Mouse (Mus musculus) forebrain, embryonic 12.5 days (tissue): Measurements from ENCODE around the gene Avil. TPM values are rescaled to one million over a fixed set of nuclear protein-coding genes. Genes with fewer than 3 reads are reported as not detected.

Experiments
- ATAC-seq: fragments of 200-750 bp; cut with Nextera tagmentation; 2 replicates; pipeline ENCODE4 v1.8.0; 2017; ENCODE audit warnings: moderate TSS enrichment; ENCODE audit not compliant: low FRiP score
- H3K27ac ChIP-seq: fragments of 300-500 bp; sonication (generic); 2 replicates; pipeline ENCODE4 v1.5.1; 2016; ENCODE audit warnings: mild to moderate bottlenecking
- H3K27me3 ChIP-seq: fragments of 300-500 bp; sonication (generic); 2 replicates; pipeline ENCODE4 v1.6.1; 2016; ENCODE audit warnings: mild to moderate bottlenecking
- H3K36me3 ChIP-seq: fragments of 300-500 bp; sonication (generic); replicated peaks from 2 replicates; pipeline ENCODE4 v1.6.1; 2016; ENCODE audit warnings: mild to moderate bottlenecking
- H3K4me1 ChIP-seq: fragments of 300-500 bp; sonication (generic); 2 replicates; pipeline ENCODE4 v1.6.1; 2016
- H3K4me2 ChIP-seq: fragments of 300-500 bp; sonication (generic); 2 replicates; pipeline ENCODE4 v1.6.1; 2016; ENCODE audit warnings: mild to moderate bottlenecking, moderate library complexity
- H3K4me3 ChIP-seq: fragments of 300-500 bp; sonication (generic); replicated peaks from 2 replicates; pipeline ENCODE4 v1.5.1; 2016; ENCODE audit warnings: mild to moderate bottlenecking
- H3K9ac ChIP-seq: fragments of 300-500 bp; sonication (generic); 2 replicates; pipeline ENCODE4 v1.6.1; 2016; ENCODE audit warnings: mild to moderate bottlenecking
- H3K9me3 ChIP-seq: fragments of 300-500 bp; sonication (generic); 2 replicates; pipeline ENCODE4 v1.6.1; 2016
- WGBS: fragments of 180-500 bp; shearing (Covaris S2); methylation state at CpG from one replicate; pipeline ENCODE4 v1.1.7; 2016; 5-methylcytosine and 5-hydroxymethylcytosine counted together
- polyA plus RNA-seq: library from polyadenylated mRNA; unstranded; fragments of >200 nt; fragmentation: Nextera tagmentation; extraction: Ambion mirVana; gene quantifications from 2 replicates; pipeline ENCODE4 v1.2.1, GENCODE M21; 2016

Avil gene
- polyA plus RNA-seq, 1 experiment from 2014 or later = not detected

- Histone ChIP-seq H3K27ac (peak overlapping the region; percentile 50; the same call in 1 of the 2 replicates), H3K4me2 (peak overlapping the region; percentile 41), H3K4me3 (0 out of 2 replicates have a peak overlapping the region, but pooled peaks have one; percentile 7), H3K36me3 (no peaks in the 10 kb centered on the region), H3K9me3 (no peaks in the 10 kb centered on the region), H3K27me3 (peaks cover 14% of the 10 kb centered on the region; the same call in 1 of the 2 replicates), H3K4me1 (peaks cover 20% of the 10 kb centered on the region), H3K9ac (no peak overlapping the region)
- ATAC-seq = peak; percentile 87
- 7% methylated on average over 13 of the region's 13 CpGs for WGBS
Measured at GRCm38 (mm10) chr10:126972051-126972725, 28.3 kb upstream of the Avil start.

GRCm38 (mm10) chr10:126972988-126973387 is 27.5 kb upstream of the Avil start:
- no peaks in the 10 kb centered on the region for H3K36me3 ChIP-seq
- peaks cover 26% of the 10 kb centered on the region for H3K4me1 ChIP-seq
- peaks cover 17% of the 10 kb centered on the region; the same call in 1 of the 2 replicates for H3K27me3 ChIP-seq
- no peak for ATAC-seq
- no peak overlapping the region for H3K9ac ChIP-seq
- H3K4me2 ChIP-seq = no peak overlapping the region
- 25% methylated on average over 7 of the region's 7 CpGs for WGBS
- no peak overlapping the region for H3K27ac ChIP-seq
- H3K9me3 ChIP-seq = no peaks in the 10 kb centered on the region
- no peak overlapping the region for H3K4me3 ChIP-seq

GRCm38 (mm10) chr10:126975706-126976105 is 24.8 kb upstream of the Avil start:
- H3K4me3 ChIP-seq = no peak overlapping the region
- no peaks in the 10 kb centered on the region for H3K36me3 ChIP-seq
- peaks cover 36% of the 10 kb centered on the region for H3K4me1 ChIP-seq
- H3K27ac ChIP-seq = no peak overlapping the region
- no peak overlapping the region for H3K9ac ChIP-seq
- H3K27me3 ChIP-seq = peaks cover 16% of the 10 kb centered on the region; the same call in 1 of the 2 replicates
- no peak for ATAC-seq
- no peaks in the 10 kb centered on the region for H3K9me3 ChIP-seq
- WGBS = 88% methylated on average over 6 of the region's 6 CpGs
- no peak overlapping the region for H3K4me2 ChIP-seq

DNA sequence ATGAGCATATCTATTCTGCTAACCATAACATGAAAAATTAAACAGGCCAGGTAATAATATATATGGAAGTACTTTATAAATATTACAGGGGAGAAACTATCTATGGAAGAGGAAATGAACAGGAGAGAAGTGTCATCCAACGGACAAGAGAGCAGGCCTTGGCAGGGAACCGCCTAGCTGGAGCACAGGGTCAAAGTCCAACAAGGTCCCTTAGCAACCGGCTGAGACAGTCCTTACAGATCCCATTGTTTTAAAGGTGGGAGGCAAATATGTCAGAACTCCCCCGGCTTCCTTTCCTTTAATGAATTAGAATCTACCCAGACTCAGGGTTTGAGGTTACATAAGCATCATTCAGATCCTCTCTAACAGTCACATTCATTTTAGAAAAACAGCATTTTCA is 23.4 kb upstream of the Avil start:
- no peak overlapping the region for H3K4me2 ChIP-seq
- no peak for ATAC-seq
- H3K4me3 ChIP-seq = no peak overlapping the region
- H3K27ac ChIP-seq = no peak overlapping the region
- no peak overlapping the region for H3K9ac ChIP-seq
- H3K9me3 ChIP-seq = no peaks in the 10 kb centered on the region
- H3K36me3 ChIP-seq = no peaks in the 10 kb centered on the region
- H3K27me3 ChIP-seq = peaks cover 12% of the 10 kb centered on the region; the same call in 1 of the 2 replicates
- 54% methylated on average over 4 of the region's 4 CpGs for WGBS
- peaks cover 41% of the 10 kb centered on the region for H3K4me1 ChIP-seq

- WGBS = under 1% methylated on average over 56 of the region's 56 CpGs
- peaks cover 44% of the 10 kb centered on the region for H3K4me1 ChIP-seq
- H3K36me3 ChIP-seq = no peaks in the 10 kb centered on the region
Measured at GRCm38 (mm10) chr10:126978277-126978994, 22.1 kb upstream of the Avil start, which contains the start of gene Ctdsp2. Gene Ctdsp2 (plus strand): TSS chr10:126978717.

DNA sequence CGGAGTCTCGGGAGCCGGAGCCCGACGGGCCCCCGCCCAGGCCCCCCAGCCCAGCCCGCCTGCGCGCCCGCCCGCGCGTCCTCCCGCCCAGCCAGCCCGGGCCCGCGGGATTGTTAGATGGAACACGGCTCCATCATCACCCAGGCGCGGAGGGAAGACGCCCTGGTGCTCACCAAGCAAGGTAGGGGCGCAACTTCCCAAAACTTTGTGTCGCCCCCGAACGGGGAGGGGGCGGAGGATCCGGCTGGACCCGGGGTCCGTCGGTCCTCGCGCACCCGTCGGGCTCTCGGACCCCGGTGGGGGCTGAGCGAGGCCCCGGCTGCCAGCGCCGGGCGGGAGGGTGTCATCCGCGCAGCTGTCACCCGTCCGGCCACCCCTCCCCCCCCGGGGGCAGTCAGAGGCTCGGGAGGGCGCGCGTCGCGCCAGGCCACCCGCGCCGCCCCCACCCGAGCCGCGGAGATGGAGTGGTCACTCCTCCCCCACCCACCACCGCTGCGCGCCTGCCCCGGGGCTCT is 21.3 kb upstream of the Avil start:
- peak overlapping the region; percentile 95 for H3K4me2 ChIP-seq
- ATAC-seq = peak; percentile 5
- peak overlapping the region; percentile 100 for H3K4me3 ChIP-seq
- peak overlapping the region; percentile 100 for H3K27ac ChIP-seq
- no peaks in the 10 kb centered on the region for H3K9me3 ChIP-seq
- peaks cover 52% of the 10 kb centered on the region for H3K4me1 ChIP-seq
- no peaks in the 10 kb centered on the region for H3K36me3 ChIP-seq
- 2% methylated on average over 51 of the region's 62 CpGs for WGBS
- H3K9ac ChIP-seq = peak overlapping the region; percentile 99
- H3K27me3 ChIP-seq = peaks cover 7% of the 10 kb centered on the region; the same call in 1 of the 2 replicates

More at GRCm38 (mm10) chr10:126978277-126978994, 22.1 kb upstream of the Avil start, which contains the start of gene Ctdsp2:
- peak; percentile 94 for ATAC-seq
- Histone ChIP-seq H3K27me3 (peaks cover 7% of the 10 kb centered on the region; the same call in 1 of the 2 replicates), H3K9me3 (no peaks in the 10 kb centered on the region), H3K9ac (peak within 1 kb of the TSS; percentile 99), H3K27ac (peak within 1 kb of the TSS; percentile 100), H3K4me2 (peak within 1 kb of the TSS; percentile 95), H3K4me3 (peak within 1 kb of the TSS; percentile 100)

GRCm38 (mm10) chr10:126979636-126980151 is 20.8 kb upstream of the Avil start:
- peaks cover 7% of the 10 kb centered on the region; the same call in 1 of the 2 replicates for H3K27me3 ChIP-seq
- H3K4me2 ChIP-seq = peak overlapping the region; percentile 95
- H3K36me3 ChIP-seq = no peaks in the 10 kb centered on the region
- peak overlapping the region; percentile 99 for H3K9ac ChIP-seq
- peak overlapping the region; percentile 100 for H3K4me3 ChIP-seq
- WGBS = 0% methylated on average over 55 of the region's 57 CpGs
- peaks cover 57% of the 10 kb centered on the region for H3K4me1 ChIP-seq
- no peaks in the 10 kb centered on the region for H3K9me3 ChIP-seq
- H3K27ac ChIP-seq = peak overlapping the region; percentile 100
- no peak for ATAC-seq

DNA sequence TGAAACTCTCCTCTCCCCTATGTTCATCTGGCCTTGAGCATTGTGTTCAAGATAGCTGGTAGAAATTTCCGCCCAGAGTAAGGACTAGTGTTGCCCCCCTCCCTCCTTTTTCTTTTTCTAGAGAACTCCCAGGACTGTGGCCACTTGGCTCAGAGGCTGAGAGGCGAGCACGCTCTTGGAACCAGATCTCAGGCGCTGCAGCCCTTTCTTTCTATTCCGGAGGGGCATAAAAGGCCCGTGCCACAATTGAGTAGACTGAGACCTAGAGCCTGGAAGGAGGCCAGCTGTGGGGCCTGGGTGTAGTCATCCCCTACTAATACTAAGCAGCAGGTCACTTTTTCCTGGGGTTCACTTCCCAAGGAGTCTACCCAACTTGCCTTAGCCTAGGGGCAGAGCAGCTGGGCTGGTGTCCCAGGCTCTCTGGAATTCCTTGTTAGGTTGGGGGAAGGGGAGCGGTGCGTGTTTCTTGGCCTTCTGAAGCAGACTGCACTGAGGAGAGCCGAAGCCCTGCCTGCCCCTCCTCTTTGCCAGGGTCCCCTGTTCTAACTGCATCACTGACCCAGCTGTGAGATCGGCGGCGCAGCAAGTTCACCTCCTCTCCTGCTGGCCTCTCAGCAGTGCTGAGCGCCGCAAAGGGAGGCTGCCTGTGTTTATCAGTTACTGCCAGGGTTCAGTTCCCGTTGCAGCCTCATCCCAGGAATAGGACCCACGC is 20.1 kb upstream of the Avil start:
- peak overlapping the region; percentile 100 for H3K27ac ChIP-seq
- H3K9ac ChIP-seq = peak overlapping the region; percentile 99
- peak overlapping the region; percentile 95 for H3K4me2 ChIP-seq
- peaks cover 4% of the 10 kb centered on the region; the same call in 1 of the 2 replicates for H3K27me3 ChIP-seq
- no peaks in the 10 kb centered on the region for H3K36me3 ChIP-seq
- H3K9me3 ChIP-seq = no peaks in the 10 kb centered on the region
- under 1% methylated on average over 16 of the region's 16 CpGs for WGBS
- ATAC-seq = peak; percentile 27
- H3K4me1 ChIP-seq = peaks cover 61% of the 10 kb centered on the region
- H3K4me3 ChIP-seq = peak overlapping the region; percentile 100

DNA sequence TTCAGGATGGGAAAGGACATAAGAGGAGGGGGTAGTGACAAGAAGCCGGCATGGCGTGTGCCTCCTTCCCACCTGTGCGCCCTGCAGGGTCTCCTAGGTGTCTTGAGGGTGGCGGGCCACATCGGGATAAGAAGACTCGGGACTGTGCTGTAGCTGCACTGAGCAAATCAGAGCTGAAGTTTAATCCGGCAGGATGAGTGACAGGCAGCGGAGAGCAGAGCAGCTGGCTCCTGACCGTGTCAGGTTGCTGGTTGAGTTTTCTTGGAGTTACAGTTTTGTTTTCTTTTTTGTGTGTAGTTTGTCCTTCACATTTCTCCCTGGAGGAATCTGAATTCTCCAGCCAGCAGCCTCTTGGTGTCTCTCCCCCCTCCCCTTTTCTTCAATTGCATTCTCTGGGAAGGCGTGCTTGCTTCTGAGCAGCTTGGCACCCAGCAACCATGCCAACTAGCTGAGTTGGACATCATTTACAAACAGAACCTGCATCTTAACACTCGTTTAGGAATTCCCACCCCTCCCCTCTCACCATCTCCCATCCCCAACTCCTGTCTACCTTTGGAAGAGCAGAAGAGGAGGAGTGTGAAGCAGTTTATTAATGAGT is 19.5 kb upstream of the Avil start:
- H3K36me3 ChIP-seq = no peaks in the 10 kb centered on the region
- peak overlapping the region; percentile 95 for H3K4me2 ChIP-seq
- H3K27me3 ChIP-seq = peaks cover 3% of the 10 kb centered on the region; the same call in 1 of the 2 replicates
- peaks cover 66% of the 10 kb centered on the region for H3K4me1 ChIP-seq
- ATAC-seq = no peak; the same call in 1 of the 2 replicates
- peak overlapping the region; percentile 99 for H3K9ac ChIP-seq
- H3K27ac ChIP-seq = peak overlapping the region; percentile 100
- 6% methylated on average over 11 of the region's 11 CpGs for WGBS
- H3K9me3 ChIP-seq = no peaks in the 10 kb centered on the region
- peak overlapping the region; percentile 100 for H3K4me3 ChIP-seq

GRCm38 (mm10) chr10:126981746-126982145 is 18.8 kb upstream of the Avil start:
- H3K4me1 ChIP-seq = peaks cover 73% of the 10 kb centered on the region

GRCm38 (mm10) chr10:126983193-126983725 is 17.2 kb upstream of the Avil start:
- 0 out of 2 replicates have a peak overlapping the region, but pooled peaks have one; percentile 45 for H3K9ac ChIP-seq

More at GRCm38 (mm10) chr10:126981746-126982145, 18.8 kb upstream of the Avil start:
- H3K9ac ChIP-seq = peak overlapping the region; percentile 99; the same call in 1 of the 2 replicates
- no peaks in the 10 kb centered on the region for H3K9me3 ChIP-seq
- peak overlapping the region; percentile 95 for H3K4me2 ChIP-seq
- peaks cover 3% of the 10 kb centered on the region; the same call in 1 of the 2 replicates for H3K27me3 ChIP-seq
- H3K4me3 ChIP-seq = peak overlapping the region; percentile 100; the same call in 1 of the 2 replicates
- ATAC-seq = no peak
- 0 out of 2 replicates have a peak overlapping the region, but pooled peaks have one; percentile 13 for H3K27ac ChIP-seq
- 69% methylated on average over 3 of the region's 3 CpGs for WGBS
- no peaks in the 10 kb centered on the region for H3K36me3 ChIP-seq

More at GRCm38 (mm10) chr10:126983193-126983725, 17.2 kb upstream of the Avil start:
- Histone ChIP-seq H3K36me3 (no peaks in the 10 kb centered on the region), H3K4me3 (no peak overlapping the region), H3K9me3 (no peaks in the 10 kb centered on the region), H3K4me1 (peaks cover 80% of the 10 kb centered on the region), H3K4me2 (peak overlapping the region; percentile 24; the same call in 1 of the 2 replicates), H3K27ac (peak overlapping the region; percentile 53; the same call in 1 of the 2 replicates), H3K27me3 (no peaks in the 10 kb centered on the region)
- ATAC-seq = no peak
- 66% methylated on average over 14 of the region's 14 CpGs for WGBS
